Mouse (Mus musculus): Measurements from ENCODE around the gene Gm2237.
"Not testable (repeated sequence)": the region's sequence is repeated elsewhere in the genome, so short reads cannot be mapped to it uniquely, and the experiment has no call there.

The Gm2237 gene

GRCm38 (mm10) chr14:19584804-19585667 is at the start of gene Gm2237:
Gm2237 (minus strand) TSS chr14:19585135.
- peak; percentile 24 for DNase-seq

- DNase-seq, result not testable (repeated sequence)
Observed at GRCm38 (mm10) chr14:19602481-19602880, 17.5 kb upstream of the Gm2237 start, which contains the start of gene Gm5458. Gm5458 (minus strand) TSS chr14:19602581.

GRCm38 (mm10) chr14:19549863-19550262 is 35.1 kb downstream of the Gm2237 start, which contains the start of gene Gm2244:
Gm2244 (minus strand) TSS chr14:19549963.
- not testable (repeated sequence) for DNase-seq
